Mouse (Mus musculus): ENCODE results near the gene Flg. TPM values are rescaled to one million over a fixed set of nuclear protein-coding genes. Genes with fewer than 3 reads are reported as not detected.

Flg gene
- polyA plus RNA-seq, 1 experiment from 2014 or later: not detected

GRCm38 (mm10) chr3:93340021-93340420 is 66.7 kb downstream of the Flg start:
- Histone ChIP-seq H3K4me1 (ENCODE audit: control insufficient read depth, insufficient read depth, low read length) (no peaks in the 10 kb centered on the region), H3K9me3 (ENCODE audit: control insufficient read depth, low read length) (no peaks in the 10 kb centered on the region), H3K36me3 (ENCODE audit: control insufficient read depth, insufficient read depth, low read length) (no peaks in the 10 kb centered on the region), H3K4me3 (ENCODE audit: low read depth, low read length) (no peak overlapping the region), H3K9ac (ENCODE audit: low read length) (no peak overlapping the region), H3K27me3 (ENCODE audit: control insufficient read depth, insufficient read depth, low read length) (no peaks in the 10 kb centered on the region), H3K27ac (ENCODE audit: low read depth, low read length) (no peak overlapping the region), H3K4me2 (ENCODE audit: low read depth) (no peak overlapping the region)
- ATAC-seq (ENCODE audit: insufficient read depth, low FRiP score, low TSS enrichment) (no peak), DNase-seq (ENCODE audit: low spot score) (no peak)
- 93% methylated on average over 4 of the region's 4 CpGs for WGBS

Other genes starting within 250 kb of the Flg start
- gene Gm4858, start 204.7 kb upstream of the Flg start, polyA plus RNA-seq (2014; fragmentation: Nextera tagmentation; extraction: Ambion mirVana): not detected in 2 replicates
- not detected in 2 replicates for gene Crnn, start 128.7 kb upstream of the Flg start, polyA plus RNA-seq (2014; fragmentation: Nextera tagmentation; extraction: Ambion mirVana)
- not detected in 2 replicates for gene Flg2, start 76.2 kb upstream of the Flg start, polyA plus RNA-seq (2014; fragmentation: Nextera tagmentation; extraction: Ambion mirVana)
- not detected in 2 replicates for gene Hrnr, start 46.2 kb downstream of the Flg start, polyA plus RNA-seq (2014; fragmentation: Nextera tagmentation; extraction: Ambion mirVana)
- gene Rptn, start 120.2 kb downstream of the Flg start, polyA plus RNA-seq (2014; fragmentation: Nextera tagmentation; extraction: Ambion mirVana): not detected in 2 replicates
- 1.1 TPM in 2 replicates for gene Tchh, start 168.8 kb downstream of the Flg start, polyA plus RNA-seq (2014; fragmentation: Nextera tagmentation; extraction: Ambion mirVana)
- not detected in 2 replicates for gene Tchhl1, start 195.2 kb downstream of the Flg start, polyA plus RNA-seq (2014; fragmentation: Nextera tagmentation; extraction: Ambion mirVana)
- gene S100a11, start 247.0 kb downstream of the Flg start, polyA plus RNA-seq (2014; fragmentation: Nextera tagmentation; extraction: Ambion mirVana): 282 and 313 TPM in 2 replicates